Mouse (Mus musculus): ENCODE data around the gene Tril. TPM values are rescaled to one million over a fixed set of nuclear protein-coding genes. Genes with fewer than 3 reads are reported as not detected.

The Tril gene
- total and polyA plus RNA-seq, 3 experiments: 3.3 to 4.4 (median 3.9) TPM

GRCm38 (mm10) chr6:53781171-53781570 lies 39.5 kb downstream of the Tril start:
- TF ChIP-seq CTCF (IDR thresholded peaks at IDR 0.05): peak; percentile 90
- TF ChIP-seq EP300 (IDR thresholded peaks at IDR 0.05; ENCODE audit: insufficient read depth, low read depth, low read length): no peak
- H3K4me3 ChIP-seq: no peak overlapping the region
- H3K27me3 ChIP-seq (ENCODE audit: control insufficient read depth, insufficient read depth, low read length): no peaks in the 10 kb centered on the region
- no peaks in the 10 kb centered on the region for H3K36me3 ChIP-seq (ENCODE audit: control insufficient read depth, insufficient read depth, low read length)
- DNase-seq: peak; percentile 21 to 45
- intact Hi-C loops (cut with DNase I): loop anchor here (1.0 to 10.0 kb wide), 4 partner anchors 177 to 594 kb away; partner anchors contain the start of gene Chn2
- H3K27ac ChIP-seq: no peak overlapping the region
- no peaks in the 10 kb centered on the region for H3K4me1 ChIP-seq (ENCODE audit: control insufficient read depth, insufficient read depth, low read length)
- WGBS: 5% methylated on average over 4 of the region's 4 CpGs
- H3K9ac ChIP-seq (ENCODE audit: low read depth, low read length): no peak overlapping the region
- no peaks in the 10 kb centered on the region for H3K79me2 ChIP-seq (replicated peaks; ENCODE audit: control insufficient read depth, insufficient read depth, low read length)

- DNase-seq: no peak
Measured at GRCm38 (mm10) chr6:53780008-53780407, 40.6 kb downstream of the Tril start.

GRCm38 (mm10) chr6:53779526-53779925 lies 41.1 kb downstream of the Tril start:
- intact Hi-C loops (cut with DNase I): no loop called here
- Histone ChIP-seq H3K4me3 (no peak overlapping the region), H3K79me2 (replicated peaks; ENCODE audit: control insufficient read depth, insufficient read depth, low read length) (no peaks in the 10 kb centered on the region), H3K4me1 (ENCODE audit: control insufficient read depth, insufficient read depth, low read length) (no peaks in the 10 kb centered on the region), H3K27ac (no peak overlapping the region), H3K9ac (ENCODE audit: low read depth, low read length) (no peak overlapping the region), H3K36me3 (ENCODE audit: control insufficient read depth, insufficient read depth, low read length) (no peaks in the 10 kb centered on the region), H3K27me3 (ENCODE audit: control insufficient read depth, insufficient read depth, low read length) (no peaks in the 10 kb centered on the region)
- DNase-seq: no peak
- WGBS: 72% methylated on average over 7 of the region's 7 CpGs
- no peak for TF ChIP-seq EP300 (IDR thresholded peaks at IDR 0.05; ENCODE audit: insufficient read depth, low read depth, low read length)
- TF ChIP-seq POLR2A (IDR thresholded peaks at IDR 0.05; ENCODE audit: insufficient read depth, low read depth, low read length): no peak
- no peak for TF ChIP-seq CTCF (IDR thresholded peaks at IDR 0.05)

More at GRCm38 (mm10) chr6:53780008-53780407, 40.6 kb downstream of the Tril start:
- H3K9ac ChIP-seq (ENCODE audit: low read depth, low read length): no peak overlapping the region
- TF ChIP-seq POLR2A (IDR thresholded peaks at IDR 0.05; ENCODE audit: insufficient read depth, low read depth, low read length) (no peak), CTCF (IDR thresholded peaks at IDR 0.05) (no peak), EP300 (IDR thresholded peaks at IDR 0.05; ENCODE audit: insufficient read depth, low read depth, low read length) (no peak)
- H3K4me3 ChIP-seq: no peak overlapping the region
- no peaks in the 10 kb centered on the region for H3K36me3 ChIP-seq (ENCODE audit: control insufficient read depth, insufficient read depth, low read length)
- no peaks in the 10 kb centered on the region for H3K27me3 ChIP-seq (ENCODE audit: control insufficient read depth, insufficient read depth, low read length)
- WGBS: 86% methylated on average over 5 of the region's 5 CpGs
- intact Hi-C loops (cut with DNase I): loop anchor here (5.0 to 10.0 kb wide), 3 partner anchors 255 to 595 kb away; partner anchors contain the start of gene Chn2
- H3K4me1 ChIP-seq (ENCODE audit: control insufficient read depth, insufficient read depth, low read length): no peaks in the 10 kb centered on the region
- H3K27ac ChIP-seq: no peak overlapping the region
- H3K79me2 ChIP-seq (replicated peaks; ENCODE audit: control insufficient read depth, insufficient read depth, low read length): no peaks in the 10 kb centered on the region

- Histone ChIP-seq H3K9ac (ENCODE audit: low read depth, low read length) (no peak overlapping the region), H3K27ac (no peak overlapping the region), H3K27me3 (ENCODE audit: control insufficient read depth, insufficient read depth, low read length) (no peaks in the 10 kb centered on the region), H3K4me3 (no peak overlapping the region), H3K36me3 (ENCODE audit: control insufficient read depth, insufficient read depth, low read length) (no peaks in the 10 kb centered on the region), H3K4me1 (ENCODE audit: control insufficient read depth, insufficient read depth, low read length) (no peaks in the 10 kb centered on the region), H3K79me2 (replicated peaks; ENCODE audit: control insufficient read depth, insufficient read depth, low read length) (no peaks in the 10 kb centered on the region)
- WGBS: 49% methylated on average over 8 of the region's 8 CpGs
- intact Hi-C loops (cut with DNase I): no loop called here
- DNase-seq: no peak
- no peak for TF ChIP-seq EP300 (IDR thresholded peaks at IDR 0.05; ENCODE audit: insufficient read depth, low read depth, low read length)
- TF ChIP-seq CTCF (IDR thresholded peaks at IDR 0.05): no peak
- TF ChIP-seq POLR2A (IDR thresholded peaks at IDR 0.05; ENCODE audit: insufficient read depth, low read depth, low read length): no peak
Measured at GRCm38 (mm10) chr6:53778424-53778955, 42.1 kb downstream of the Tril start.

- H3K79me2 ChIP-seq (replicated peaks; ENCODE audit: control insufficient read depth, insufficient read depth, low read length): no peaks in the 10 kb centered on the region
- H3K4me3 ChIP-seq: no peak overlapping the region
- 94% methylated on average over 4 of the region's 4 CpGs for WGBS
- TF ChIP-seq EP300 (IDR thresholded peaks at IDR 0.05; ENCODE audit: insufficient read depth, low read depth, low read length): no peak
- no peak for TF ChIP-seq CTCF (IDR thresholded peaks at IDR 0.05)
- TF ChIP-seq POLR2A (IDR thresholded peaks at IDR 0.05; ENCODE audit: insufficient read depth, low read depth, low read length): no peak
- H3K4me1 ChIP-seq (ENCODE audit: control insufficient read depth, insufficient read depth, low read length): no peaks in the 10 kb centered on the region; the same call in 1 of the 2 replicates
- no peak overlapping the region for H3K27ac ChIP-seq
- H3K27me3 ChIP-seq (ENCODE audit: control insufficient read depth, insufficient read depth, low read length): no peaks in the 10 kb centered on the region
- DNase-seq: no peak
- H3K36me3 ChIP-seq (ENCODE audit: control insufficient read depth, insufficient read depth, low read length): no peaks in the 10 kb centered on the region
- no peak overlapping the region for H3K9ac ChIP-seq (ENCODE audit: low read depth, low read length)
- intact Hi-C loops (cut with DNase I): no loop called here
Measured at GRCm38 (mm10) chr6:53768275-53768674, 52.4 kb downstream of the Tril start.

- no peak overlapping the region for H3K9ac ChIP-seq (ENCODE audit: low read depth, low read length)
- H3K4me1 ChIP-seq (ENCODE audit: control insufficient read depth, insufficient read depth, low read length): no peaks in the 10 kb centered on the region; the same call in 1 of the 2 replicates
- no peaks in the 10 kb centered on the region for H3K79me2 ChIP-seq (replicated peaks; ENCODE audit: control insufficient read depth, insufficient read depth, low read length)
- TF ChIP-seq POLR2A (IDR thresholded peaks at IDR 0.05; ENCODE audit: insufficient read depth, low read depth, low read length) (no peak), CTCF (IDR thresholded peaks at IDR 0.05) (no peak), EP300 (IDR thresholded peaks at IDR 0.05; ENCODE audit: insufficient read depth, low read depth, low read length) (no peak)
- no peaks in the 10 kb centered on the region for H3K27me3 ChIP-seq (ENCODE audit: control insufficient read depth, insufficient read depth, low read length)
- no peaks in the 10 kb centered on the region for H3K36me3 ChIP-seq (ENCODE audit: control insufficient read depth, insufficient read depth, low read length)
- no peak for DNase-seq
- intact Hi-C loops (cut with DNase I): no loop called here
- no peak overlapping the region for H3K27ac ChIP-seq
- H3K4me3 ChIP-seq: no peak overlapping the region
- 35% methylated on average over 10 of the region's 10 CpGs for WGBS
Measured at GRCm38 (mm10) chr6:53766243-53766915, 54.3 kb downstream of the Tril start.

All from heart, adult 2 months (tissue).